Mouse (Mus musculus): ENCODE measurements around the gene Smpdl3a.

Gene Smpdl3a

GRCm38 (mm10) chr10:57822473-57822872 is 28.3 kb downstream of the Smpdl3a start:
- DNase-seq (ENCODE audit: low spot score): no peak

- no peak for DNase-seq (ENCODE audit: low spot score)
These were observed 34.5 kb downstream of the Smpdl3a start for GRCm38 (mm10) chr10:57828649-57829048.

- no peak for DNase-seq (ENCODE audit: low spot score)
These were observed 35.5 kb downstream of the Smpdl3a start for GRCm38 (mm10) chr10:57829621-57830020.

GRCm38 (mm10) chr10:57835094-57835493 is 41.0 kb downstream of the Smpdl3a start:
- no peak for DNase-seq (ENCODE audit: low spot score)

GRCm38 (mm10) chr10:57835982-57836381 is 41.8 kb downstream of the Smpdl3a start:
- no peak for DNase-seq (ENCODE audit: low spot score)

DNA sequence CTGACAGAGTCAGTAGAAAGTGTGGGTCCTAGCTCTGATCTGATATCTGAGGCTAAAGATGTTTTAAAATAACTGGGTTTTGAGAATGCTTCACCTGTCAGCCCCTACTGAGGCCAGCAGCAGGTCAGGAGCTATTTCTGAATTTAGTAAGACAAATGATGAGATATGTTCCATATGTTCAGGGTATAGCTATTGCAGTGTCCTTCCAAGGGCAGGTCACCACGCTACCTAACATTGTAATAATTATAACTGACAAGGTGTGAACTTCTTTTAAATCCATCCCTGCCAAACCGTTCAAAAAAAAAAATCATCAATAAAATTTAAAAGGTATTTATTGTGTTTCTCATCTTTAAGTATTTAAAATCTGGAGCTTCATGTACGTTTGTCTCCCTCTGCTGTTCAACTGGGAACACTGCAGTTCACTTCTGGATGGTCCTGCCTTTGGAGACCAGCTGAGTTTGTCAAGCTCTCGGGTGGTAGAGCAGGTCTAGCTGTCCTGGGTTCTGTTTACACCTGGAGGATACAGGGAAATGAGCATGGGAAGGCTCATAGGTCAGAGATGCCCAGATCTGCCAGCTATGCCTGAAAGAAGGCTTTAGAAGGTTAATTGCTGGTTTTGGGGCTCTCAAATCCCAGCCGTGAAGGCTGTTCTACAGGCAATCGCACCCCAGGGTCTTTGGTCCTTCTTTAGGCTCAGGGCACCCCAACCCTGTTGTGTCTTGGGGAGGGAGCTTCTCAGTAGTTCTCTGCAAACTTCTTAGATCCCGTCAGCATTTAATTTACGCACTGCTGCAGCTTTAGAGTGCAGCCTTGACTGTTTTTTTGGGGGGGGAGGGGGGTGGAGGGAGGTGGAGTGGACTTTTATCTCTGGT is 47.7 kb downstream of the Smpdl3a start:
- DNase-seq (ENCODE audit: low spot score): peak; percentile 32

- peak; percentile 45 for DNase-seq (ENCODE audit: low spot score)
These were observed 54.0 kb downstream of the Smpdl3a start for GRCm38 (mm10) chr10:57847916-57848682.
